Mouse (Mus musculus) adrenal gland, postnatal 36 days (tissue): ENCODE data around the gene Opalin. TPM values are rescaled to one million over a fixed set of nuclear protein-coding genes. Genes with fewer than 3 reads are reported as not detected.

Source experiments
- DNase-seq, 2 experiments: peaks; one replicate each; pipeline ENCODE4 v3.0.0; 2021; ENCODE audit warnings: mixed read lengths in 1 of 2
- long read RNA-seq, 2 experiments: library from polyadenylated mRNA; stranded (forward); transcript quantifications; one replicate each; pipeline ENCODE4 v2.0.0; 2021; ENCODE audit warnings: borderline sequencing depth in 2 of 2
- total RNA-seq, 2 experiments: library from RNA; stranded (reverse); gene quantifications; 2 replicates each; pipeline ENCODE4 v1.2.3; 2021

Opalin gene
- total RNA-seq, result not detected
- long read RNA-seq, experiment 1, result 0 reads
- long read RNA-seq, experiment 2, result 0 reads

DNA sequence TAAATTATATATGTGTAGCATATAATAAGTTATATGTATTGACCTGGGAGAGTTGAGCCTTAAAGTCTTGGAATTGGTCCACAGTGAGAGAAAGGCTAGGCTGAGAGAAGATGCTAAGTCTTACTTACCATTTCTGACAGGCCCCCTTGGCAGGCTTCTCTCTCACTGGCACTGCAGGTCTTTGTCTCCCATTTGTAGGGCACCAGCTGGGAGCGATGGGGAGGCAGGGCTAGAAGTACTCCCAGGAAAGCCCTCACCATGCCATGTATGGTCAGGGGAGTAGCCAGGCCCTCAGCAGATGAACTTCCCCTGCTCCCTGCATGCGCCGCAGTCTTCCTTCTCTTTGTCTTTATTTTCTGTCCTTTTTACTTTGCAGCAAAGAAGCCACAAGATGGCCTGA is at the start of gene Opalin:
Gene Opalin, minus strand, starts transcription at position 208 of the 400 bp plus-strand sequence.
- DNase-seq, result no peak

DNA sequence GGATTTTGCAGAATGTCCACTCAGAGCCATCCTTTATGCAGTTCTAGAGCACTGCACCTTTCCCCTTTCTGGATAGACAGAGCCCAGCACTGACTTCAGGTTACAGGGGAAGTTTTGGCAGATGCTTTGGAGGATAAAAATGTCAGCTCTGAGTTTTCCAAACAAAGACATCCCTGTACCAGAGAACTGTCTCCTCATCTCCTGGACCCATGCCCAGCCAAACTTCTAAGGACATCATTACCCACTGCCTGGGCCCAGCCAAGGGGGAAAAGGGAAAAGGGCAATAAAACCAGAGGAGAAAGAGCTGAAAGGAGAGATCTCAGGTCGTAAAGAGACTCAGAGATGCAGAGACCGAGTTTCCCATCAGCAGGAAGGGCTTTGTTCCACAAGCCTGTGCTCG is 46.1 kb upstream of the Opalin start:
- no peak for DNase-seq

DNA sequence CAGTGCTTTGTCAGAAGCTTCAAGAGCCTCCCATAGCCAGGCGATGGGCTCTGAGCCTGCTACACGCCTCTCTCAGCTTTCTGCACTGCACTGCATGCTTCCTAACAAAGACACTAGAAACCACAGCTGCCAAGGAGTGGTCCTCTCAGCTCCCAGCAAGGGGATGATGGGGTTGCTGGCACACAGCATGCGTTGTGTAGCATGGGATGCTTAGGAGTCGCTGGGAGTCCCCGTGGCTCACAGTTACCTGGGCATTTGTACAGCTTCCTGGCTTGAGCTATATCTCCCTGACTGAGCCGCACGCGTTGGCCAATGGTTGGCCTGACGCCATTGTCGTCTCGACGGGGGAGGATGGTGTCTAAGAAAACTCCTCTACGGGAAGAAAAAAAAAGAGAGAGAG is 43.0 kb upstream of the Opalin start:
- DNase-seq, result no peak

DNA sequence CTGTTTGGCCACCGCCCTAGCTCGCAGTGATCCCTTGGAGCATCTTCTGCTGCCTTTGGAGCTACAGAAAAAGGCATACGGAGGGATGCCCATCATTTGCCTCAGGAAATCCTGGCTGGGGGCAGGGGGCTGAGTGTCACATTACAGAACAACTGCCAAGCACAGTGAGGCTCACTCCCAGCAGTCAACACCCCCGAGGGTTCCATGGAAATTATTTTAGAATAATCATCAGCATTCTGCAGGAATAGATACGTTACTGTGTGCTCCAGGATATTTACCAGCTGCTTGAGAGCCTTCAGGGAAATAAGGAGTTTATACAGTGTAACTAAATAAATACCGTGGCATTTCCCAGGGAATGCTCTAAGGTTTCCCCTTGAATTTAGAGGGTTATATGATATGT is 41.4 kb upstream of the Opalin start:
- DNase-seq, result no peak

DNA sequence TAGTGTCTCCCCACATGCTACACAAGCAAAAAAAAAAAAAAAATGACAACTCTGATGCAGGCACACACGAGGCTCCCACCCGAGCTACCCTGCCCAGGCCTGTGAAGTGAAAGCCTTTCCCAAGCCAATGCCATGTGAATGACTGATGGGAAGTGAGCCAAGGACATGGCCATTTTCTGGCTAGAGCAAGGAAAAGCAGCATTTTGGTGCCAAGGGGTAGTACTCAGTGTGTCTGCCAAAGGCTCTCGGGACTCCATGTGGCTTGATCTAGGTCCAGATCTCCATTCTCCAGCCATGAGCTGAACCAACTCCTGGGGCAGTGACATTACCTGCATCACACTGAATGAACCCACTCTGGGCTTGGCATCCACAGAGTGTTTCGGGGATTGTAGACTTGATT is 40.4 kb upstream of the Opalin start:
- peak; percentile 47 to 71 for DNase-seq

DNA sequence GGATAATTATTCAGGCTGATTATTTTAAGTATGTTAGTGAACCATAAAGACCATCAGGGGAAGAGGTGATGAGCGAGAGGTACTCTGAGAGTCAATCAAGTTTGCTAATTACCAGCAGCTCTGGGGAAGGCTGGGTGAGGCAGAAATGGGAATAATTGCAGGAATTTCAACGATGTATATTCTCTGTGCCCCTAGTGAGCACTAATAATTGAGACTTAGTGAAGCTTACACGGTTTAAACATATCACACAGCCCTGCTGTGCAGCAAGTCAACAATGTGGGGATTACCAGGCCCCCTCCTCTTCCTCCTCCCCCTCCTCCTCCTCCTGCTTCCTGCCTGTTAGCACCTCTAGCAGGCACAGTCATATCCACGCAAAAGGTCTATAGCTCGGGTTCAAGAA is 37.7 kb upstream of the Opalin start:
- no peak for DNase-seq

DNA sequence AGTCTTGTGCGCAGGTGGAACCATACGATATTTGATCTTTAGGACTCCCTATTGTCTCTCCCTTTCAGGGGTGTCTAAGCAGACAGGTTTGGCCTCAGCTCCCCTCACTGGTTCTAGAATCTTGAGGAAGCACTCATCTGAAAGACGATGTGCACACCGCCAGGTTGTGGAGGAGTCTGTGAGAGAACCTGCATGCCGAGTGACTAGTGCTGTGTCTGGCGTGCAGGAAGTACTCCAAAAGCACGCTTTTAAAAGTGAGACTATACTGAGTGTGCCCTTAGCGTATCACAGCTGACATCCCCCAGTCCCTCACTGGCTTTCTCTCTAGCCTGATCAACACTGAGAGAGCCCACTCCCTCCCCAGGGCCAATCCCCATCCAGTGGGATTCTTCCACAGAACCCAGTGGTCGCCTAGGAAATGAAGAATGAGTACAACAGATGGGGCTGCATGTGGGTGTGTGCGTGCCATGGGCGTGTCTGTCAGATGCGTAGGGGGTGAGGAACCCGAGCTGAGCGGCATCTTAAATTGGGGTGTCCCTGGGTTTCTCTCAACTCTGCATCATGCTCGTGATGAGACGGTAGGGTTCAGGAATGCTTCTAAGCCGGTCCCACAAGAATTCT is 37.1 kb upstream of the Opalin start:
- no peak for DNase-seq

DNA sequence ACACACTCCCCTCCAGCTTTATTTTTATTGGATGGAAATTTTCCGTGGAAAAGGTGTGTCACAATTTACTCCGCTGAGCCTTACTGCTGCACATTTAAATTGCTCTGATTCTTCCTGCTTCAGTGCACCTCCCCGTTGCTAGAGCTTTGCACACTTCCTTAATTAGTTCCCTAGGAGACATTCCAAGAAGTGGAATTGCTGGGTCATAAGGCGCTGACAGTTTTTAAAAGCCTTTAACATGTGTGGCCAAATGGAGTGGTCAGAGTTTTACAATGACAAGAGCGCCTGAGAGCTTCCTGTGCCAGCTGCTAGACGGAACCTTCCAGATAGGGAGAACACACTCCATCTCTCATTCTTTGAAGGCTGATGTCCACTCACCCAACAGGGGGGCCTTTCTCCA is 35.7 kb upstream of the Opalin start:
- no peak for DNase-seq

DNA sequence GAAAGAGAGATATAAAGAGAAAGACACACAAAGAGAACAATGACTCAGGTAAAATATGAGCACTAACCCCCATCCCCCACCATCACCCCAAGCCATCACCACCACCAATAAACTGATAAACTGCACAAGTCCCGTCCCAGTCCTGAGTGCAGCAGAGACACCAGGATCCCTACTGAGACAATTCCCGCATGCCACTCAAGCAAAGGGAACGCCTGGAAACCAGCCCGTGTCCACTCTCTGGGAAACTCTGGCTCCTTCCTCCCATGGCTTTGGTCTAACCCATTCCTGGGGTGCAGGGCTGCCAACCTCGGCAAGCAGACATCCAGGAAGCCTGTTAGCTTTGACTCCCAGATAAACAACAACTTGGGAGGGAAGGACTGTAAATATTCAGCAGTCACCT is 33.1 kb upstream of the Opalin start:
- DNase-seq, result no peak

DNA sequence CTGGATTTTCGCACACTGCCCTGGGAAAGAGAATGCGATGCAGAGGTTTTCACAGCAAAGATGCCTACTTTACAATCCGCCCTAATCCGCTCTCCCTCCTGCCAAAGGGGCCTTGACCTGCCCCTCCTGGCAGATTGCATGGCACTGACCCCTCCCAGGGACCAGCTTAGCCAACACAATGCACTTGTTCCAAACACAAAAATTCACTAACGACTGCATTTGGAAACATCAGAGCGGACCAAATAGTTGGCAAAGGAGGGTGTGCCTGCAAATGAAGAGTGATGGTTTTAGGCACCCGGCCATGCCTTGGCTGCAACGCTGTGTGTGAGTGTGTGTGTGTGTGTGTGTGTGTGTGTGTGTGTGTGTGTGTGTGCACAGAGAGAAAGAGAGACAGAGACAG is 32.6 kb upstream of the Opalin start:
- DNase-seq, result peak; percentile 23 to 25

DNA sequence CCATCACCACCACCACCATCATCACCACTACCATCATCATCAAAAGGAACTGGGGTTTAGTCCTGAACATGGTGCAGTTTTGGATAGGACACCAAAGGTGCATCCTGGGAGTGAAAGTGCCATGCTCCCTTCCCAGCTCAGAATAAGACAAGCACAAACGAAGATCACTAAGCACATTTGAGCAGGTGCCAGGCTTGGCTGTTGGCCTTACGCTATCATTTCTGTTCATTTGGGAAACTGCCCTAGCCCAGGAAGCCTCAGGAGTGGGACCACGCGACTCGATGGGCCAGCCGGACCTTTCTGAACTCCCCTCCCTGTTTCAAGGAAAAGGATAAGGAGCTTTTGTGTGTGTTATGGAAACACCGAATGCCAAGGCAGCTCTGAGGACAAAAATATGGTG is 31.8 kb upstream of the Opalin start:
- DNase-seq, result no peak

DNA sequence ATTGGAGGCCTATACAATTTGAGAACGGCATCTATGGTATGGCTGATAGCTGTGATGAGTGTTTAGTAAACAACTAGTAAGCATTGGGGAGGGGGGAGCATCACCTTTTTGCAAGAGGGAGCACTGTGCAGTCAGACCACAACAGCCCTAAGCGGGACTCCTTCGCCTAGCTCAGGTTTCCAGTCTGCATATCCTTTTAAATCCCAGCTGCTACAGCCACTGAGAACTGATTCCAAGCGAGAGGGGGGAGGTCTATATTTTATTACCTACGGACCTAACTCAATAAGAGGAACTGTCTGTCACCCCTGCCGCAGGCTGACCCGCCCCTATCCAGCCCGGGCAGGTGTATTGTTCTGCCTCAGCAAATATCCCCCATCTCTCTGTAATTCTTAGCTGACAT is 30.6 kb upstream of the Opalin start:
- DNase-seq, result no peak

DNA sequence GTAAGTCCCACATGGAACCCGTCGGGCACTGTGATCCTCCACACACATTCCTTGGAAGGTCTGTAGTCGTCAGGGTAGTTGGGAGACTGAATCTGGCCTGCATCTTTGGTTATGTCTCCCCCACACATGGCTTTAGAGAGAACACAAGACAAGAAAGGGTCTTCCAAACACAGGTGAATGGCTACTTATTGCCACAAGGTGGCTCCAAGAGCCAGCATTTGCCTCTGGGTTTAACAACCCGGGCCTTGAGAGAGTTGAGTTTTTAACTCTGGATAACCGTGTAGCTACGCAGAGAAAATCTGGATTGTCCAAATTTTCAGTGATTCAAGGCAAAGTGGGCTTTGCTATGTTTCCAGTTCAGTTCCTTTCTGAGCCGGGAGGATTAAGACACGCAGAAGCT is 28.0 kb upstream of the Opalin start:
- peak; percentile 24 to 38 for DNase-seq

DNA sequence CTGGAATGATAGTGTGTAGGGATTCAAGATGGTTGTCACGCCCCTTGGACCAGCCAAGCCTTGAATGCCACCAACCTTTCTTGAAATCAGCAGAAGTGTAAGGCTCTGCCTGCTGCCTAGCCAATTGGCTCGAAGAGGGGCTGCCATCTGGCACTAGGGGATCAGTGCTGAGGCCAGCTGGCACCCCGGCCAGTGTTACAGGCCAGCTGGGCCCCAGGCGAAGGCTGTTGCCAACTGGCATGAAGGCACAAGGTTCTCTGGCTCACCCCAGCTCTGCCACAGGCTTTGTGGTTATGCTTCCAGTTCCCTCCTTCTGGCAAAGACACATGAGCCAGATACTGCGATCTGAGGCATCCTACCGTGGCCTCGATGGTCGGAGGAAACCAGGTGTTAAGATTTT is 24.5 kb upstream of the Opalin start:
- DNase-seq, result peak; percentile 53 to 68

DNA sequence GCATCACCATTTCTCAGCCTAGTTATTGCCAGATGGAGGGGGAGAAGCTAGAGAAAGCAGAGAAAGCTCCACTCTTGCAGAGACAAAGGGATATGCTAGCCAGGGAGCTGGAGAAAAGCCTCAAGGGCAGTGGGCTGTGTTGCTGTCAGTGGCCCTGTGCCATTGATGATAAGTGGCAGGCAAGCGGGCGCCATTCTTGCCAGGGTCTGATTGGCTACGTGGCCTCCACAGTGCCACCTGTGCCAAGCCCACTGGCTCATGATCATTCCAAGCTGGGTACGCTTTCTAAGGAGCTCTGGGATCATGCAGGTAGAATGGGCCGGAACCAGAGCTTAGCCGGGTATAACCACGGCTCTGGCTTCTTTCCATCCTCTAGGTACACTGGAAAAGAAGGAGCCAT is 23.9 kb upstream of the Opalin start:
- no peak for DNase-seq

DNA sequence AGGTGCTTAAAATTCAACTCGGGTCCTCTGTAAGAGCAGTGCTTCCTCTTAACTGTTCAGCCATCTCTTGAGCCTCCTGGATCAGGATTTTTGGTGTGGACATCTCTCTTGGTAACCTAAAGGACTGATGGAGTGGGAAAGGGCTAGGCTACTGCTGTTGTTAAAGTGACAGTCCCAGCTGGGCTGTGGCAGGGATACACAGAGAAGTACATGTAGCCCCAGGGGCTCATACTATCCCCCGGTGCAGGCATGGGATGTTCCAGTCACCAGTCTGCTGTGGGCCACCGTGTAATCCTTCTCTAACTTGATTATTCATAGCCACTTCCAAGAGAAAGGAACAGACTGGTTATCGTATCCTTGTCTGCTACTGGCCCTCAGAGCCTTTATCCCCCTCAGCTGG is 20.1 kb upstream of the Opalin start:
- no peak for DNase-seq

DNA sequence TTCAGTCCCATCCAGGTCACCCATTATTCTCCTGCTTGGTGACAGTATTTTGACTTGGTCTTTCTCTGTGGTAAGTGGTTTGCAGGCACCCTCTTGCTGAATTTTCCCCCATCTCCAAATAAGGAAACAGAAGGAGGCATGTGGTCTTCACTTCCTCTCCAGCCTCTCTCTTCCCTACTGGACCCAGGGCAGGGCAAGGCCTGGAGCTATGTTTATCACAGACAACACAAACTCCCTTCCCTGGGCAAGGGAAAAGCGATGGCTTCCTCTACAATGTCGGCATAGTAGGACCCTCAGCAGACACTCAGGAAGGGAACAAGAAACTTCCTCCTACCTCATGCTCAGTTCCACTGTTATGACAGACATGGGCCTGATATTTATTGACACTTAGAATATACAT is 15.0 kb upstream of the Opalin start:
- no peak for DNase-seq

DNA sequence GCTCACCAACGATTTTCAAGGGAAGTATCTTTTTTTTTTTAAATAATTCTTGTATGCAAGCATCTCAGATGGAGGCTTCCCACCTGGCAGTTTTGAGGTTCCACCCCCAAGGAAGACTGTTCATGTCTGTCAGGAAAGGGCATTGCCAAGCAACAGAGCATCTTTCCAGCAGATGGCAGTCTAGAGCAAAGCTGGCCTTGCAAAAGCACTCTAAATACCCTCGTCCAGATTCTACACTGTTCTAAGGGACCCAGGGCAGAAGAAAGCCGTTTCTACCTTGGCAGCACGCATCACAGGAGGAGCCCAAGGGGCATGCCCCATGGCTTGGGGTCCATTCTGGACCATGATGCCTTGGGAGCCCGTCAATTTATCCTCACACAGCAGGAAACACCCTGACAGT is 12.9 kb upstream of the Opalin start:
- peak; percentile 50 to 69 for DNase-seq

DNA sequence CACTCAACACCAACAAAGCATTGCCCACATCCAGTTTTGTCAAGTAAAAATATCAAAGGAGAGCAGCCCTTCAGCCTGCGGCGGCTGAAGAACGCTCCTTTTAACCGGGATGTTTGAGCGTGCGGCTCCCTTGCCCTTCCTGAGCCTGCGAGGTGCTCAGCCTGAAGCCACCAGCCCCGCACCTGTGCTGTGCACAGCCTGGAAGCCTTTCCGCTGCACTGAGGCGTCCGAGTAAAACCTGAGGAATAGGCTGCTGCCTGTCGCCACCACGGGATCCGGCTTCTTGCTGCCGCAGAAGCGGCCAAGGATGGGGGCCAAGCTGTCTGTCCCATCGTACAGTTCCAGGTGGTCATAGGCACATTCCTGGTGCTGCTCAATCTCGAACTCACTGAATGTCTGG is 11.6 kb upstream of the Opalin start:
- DNase-seq, result no peak

DNA sequence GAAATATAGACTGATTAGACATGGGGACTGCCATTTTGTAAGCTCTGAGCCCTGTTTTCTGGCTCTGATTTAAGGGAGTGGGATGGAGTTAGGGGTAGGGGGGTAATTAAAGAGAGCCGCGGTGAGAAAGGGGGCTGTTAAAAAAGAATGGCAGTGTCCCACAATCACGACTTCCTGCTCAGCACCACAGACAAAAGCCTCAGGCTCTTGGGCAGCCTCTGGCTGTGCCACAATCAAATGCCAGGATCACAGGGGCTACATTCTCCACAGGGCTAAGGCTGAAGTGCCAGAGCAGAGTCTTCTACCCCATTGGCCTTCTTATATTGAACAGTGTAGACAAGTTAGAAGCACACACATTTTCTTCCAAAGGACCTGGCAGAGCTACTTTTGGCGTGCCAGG is 11.0 kb upstream of the Opalin start:
- DNase-seq, result no peak

DNA sequence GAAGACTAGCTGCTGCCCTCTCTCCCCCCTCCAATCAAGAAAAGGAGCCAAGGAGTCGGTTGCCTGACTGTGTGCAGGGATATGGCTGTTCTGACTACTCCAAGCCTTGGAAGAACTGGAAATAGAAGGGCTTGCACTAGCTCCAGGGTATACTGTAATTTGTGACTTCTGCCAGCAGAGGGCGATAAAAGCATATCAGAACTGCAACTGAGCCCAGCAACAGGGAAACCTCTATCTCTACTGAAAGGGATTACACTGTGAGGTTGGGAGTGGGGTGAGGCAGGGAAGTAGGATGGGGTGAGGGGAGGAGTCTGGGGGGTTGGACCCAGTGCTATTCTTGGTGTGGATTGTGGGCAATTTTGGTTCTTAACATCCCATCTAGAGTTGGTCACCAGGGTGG is 9.8 kb upstream of the Opalin start:
- peak; percentile 66 to 77 for DNase-seq

DNA sequence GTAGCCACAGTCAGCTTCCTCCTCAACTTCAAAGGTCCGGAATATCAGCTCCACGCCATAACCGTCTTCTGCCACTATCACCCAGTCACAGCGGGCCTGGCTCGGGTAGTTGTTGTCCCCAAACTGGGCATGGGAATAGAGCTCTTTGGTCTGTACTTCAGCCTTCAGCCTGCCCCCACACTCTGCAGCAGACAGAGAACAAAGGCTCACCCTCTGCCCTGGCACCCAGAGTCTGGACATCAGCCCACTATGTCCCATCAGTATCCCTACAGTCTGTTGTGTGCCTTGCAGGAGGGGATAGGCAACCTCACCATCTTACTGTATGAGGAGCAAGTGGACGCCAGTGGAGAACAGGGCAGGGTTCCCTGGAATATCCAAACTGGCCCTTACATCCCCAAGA is 9.4 kb upstream of the Opalin start:
- no peak for DNase-seq

DNA sequence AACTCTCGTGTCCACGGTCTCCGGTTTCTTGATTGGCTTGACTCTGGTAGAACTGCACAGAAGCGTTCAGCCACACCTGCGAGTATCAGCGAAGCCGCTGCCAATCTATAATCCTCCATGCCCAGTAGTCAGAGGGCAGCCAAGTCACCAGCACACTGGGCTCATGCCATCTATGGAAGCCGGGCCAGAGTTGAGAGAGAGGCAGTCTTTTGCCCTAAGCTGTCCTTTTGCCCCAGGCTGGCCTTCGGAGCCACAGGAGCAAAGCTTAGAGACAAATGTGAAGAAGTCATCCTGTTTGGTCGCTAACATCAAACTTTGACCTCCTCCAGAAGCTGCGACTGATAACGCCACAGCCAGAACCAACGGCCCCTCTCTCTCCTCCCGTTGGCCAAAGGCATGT is 6.7 kb upstream of the Opalin start:
- DNase-seq, result no peak

DNA sequence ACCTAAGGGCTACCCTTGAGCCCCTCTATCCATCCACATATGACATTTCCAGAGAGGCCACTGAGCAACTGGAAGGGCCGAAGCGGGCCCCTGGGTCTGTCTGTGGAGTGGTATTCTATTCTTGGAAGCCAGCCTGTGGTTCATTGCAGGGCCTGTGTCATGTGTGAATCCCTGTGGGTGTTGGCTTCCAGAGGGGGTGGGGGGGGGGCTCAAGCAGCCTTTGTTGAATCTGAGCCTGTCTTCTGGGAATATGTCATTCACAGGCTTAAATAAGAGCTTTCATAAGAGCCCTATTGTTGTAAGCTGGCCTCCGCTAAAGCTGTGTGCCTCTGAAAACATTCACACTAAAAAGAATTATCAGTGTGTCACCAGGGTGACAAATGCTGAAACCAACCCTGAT is 4.7 kb upstream of the Opalin start:
- DNase-seq, result no peak
